Mouse (Mus musculus): ENCODE measurements around the gene Pde12.
A peak's percentile ranks its signal among the peaks of the same experiment; 100 is the strongest.
"Not testable (repeated sequence)": the region's sequence is repeated elsewhere in the genome, so short reads cannot be mapped to it uniquely, and the experiment has no call there.

The Pde12 gene

GRCm38 (mm10) chr14:26669292-26670073 lies at the start of gene Pde12:
Pde12 (minus strand) TSS chr14:26669883.
- DNase-seq: peak; percentile 94

DNA sequence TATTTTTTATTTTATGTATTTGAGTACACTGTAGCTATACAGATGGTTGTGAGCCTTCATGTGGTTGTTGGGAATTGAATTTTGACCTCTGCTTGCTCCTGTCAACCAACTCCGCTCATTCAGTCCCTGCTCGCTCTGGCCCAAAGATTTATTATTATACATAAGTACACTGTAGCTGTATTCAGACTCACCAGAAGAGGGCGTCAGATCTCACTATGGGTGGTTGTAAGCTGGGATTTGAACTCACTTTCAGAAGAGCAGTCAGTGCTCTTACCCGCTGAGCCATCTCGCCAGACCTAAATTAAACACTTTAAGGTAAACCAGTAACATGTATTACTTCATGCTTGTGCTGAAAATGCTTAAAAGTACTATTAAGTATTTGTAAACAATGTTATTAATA lies 35.6 kb upstream of the Pde12 start:
- DNase-seq: not testable (repeated sequence)

DNA sequence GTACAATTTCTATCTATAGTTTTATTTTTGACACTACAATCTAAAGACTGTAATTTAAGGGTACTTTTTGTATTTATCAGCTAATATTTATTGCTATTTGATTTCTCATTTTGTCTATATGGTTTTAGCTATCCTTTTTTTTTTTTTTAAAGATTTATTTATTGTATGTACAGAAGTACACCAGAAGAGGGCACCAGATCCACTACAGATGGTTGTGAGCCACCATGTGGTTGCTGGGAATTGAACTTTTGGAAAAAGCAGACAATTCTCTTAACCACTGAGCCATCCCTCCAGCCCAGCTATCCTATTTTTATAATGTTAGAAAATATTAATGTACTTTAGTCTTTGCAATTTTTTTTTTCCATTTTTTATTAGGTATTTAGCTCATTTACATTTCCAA lies 28.2 kb upstream of the Pde12 start:
- DNase-seq: peak; percentile 38

- no peak for DNase-seq
These were observed 23.3 kb upstream of the Pde12 start, which contains the start of gene Dnah12 for GRCm38 (mm10) chr14:26692974-26693373. Dnah12 (plus strand) TSS chr14:26693274.

GRCm38 (mm10) chr14:26691363-26691762 lies 21.7 kb upstream of the Pde12 start:
- DNase-seq: no peak

DNA sequence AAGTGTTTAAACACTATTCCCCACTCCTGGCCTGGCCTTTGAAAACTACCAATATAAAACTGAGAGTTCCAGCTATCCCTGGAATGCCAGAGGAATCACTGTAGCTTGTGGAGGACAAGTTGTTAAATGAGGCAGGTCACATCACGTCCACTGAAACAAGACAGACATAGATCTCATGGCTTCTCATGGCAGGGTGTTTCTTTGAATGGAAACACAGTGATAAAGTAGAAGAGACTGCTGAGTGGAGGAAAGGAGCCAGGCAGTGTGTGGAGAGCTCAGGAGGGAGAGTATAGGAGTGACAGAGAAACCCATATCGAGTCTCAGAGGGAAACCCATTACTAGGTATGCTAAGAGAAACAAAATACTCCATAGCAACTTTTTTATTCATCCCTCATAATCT lies 21.0 kb upstream of the Pde12 start:
- DNase-seq: no peak

GRCm38 (mm10) chr14:26675791-26676190 lies 6.1 kb upstream of the Pde12 start:
- no peak for DNase-seq

DNA sequence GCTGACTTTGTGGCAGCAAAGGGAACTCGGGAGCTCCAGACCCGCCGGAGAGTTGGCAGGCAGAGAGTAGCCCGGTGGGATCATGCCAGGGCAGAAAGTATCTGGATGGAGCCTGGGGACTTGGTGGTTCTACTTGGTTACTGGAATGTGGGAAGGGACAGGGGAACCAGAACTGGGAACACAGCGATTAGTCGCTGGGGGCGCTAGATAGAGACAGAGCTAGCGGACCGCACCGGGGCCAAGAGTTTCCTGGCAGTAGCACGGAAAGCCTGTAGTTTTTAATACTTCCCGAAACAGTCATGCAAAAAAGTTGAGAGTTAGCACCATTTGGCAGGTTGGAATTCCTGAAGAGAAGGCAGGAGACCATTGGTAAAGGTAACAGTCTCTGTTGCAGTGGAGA lies 5.7 kb upstream of the Pde12 start:
- DNase-seq: peak; percentile 42

DNA sequence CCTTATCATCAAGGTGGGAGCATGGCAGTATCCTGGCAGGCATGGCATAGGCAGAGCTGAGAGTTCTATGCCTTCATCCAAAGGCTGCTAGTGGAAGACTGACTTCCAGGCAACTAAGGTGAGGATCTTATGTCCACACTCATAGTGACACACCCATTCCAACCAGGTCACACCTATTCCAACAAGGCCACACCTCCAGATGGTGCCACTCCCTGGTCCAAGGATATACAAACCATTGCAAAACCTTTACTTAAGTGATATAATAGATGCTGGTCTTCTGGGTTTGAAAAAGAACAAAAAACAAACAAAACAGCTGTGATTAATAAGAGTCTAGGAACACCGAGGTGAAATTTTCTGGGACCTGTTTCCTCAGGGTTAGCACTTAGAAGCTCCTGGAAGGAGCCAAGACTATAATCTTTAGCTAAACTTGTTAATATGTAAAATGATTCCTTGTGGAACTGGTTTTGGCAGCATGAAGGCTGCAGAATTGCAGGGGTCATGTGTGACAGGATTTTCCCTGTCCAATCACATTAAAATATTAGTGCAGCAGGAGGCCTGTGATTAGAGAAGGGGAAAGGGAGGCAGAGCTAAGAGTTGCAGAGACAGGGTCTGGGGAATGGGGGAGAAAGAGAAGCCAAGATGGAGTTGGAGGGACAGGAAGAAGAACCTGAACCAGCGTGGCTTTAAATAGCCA lies 4.9 kb upstream of the Pde12 start:
- not testable (repeated sequence) for DNase-seq

DNA sequence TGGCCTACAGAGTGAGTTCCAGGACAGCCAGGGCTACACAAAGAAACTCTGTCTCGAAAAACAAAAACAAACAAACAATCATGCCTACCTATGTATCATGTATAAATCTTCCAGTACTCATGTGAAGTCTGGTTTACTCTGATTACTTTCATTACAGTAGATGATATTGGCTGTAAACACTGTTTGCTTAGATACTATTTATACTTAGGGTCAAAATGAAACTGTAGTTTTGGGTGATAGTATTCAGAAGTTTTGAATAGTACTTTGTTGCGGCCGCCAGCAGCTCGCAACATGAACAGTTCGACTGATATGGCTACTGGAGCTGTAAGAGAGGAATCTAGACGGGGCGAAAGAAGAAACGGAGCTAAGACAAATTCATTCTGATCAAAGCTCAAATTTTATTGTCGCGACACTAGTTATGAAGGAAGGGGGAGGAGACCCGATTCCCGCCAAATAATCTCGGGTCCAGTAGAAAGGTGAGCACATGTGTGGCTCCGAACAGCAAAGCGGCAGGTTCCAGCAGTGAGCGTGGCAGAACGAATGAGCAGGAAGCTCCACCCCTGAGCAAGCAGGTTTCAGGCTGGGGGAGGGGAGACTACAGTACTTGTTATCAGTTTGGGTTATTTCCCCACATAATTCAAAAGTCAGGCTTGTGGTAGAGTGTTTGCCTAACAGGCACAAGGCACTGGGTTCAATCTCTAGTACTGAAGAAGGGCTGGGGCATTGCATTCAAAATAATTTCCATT lies 2.4 kb upstream of the Pde12 start:
- DNase-seq: not testable (repeated sequence)

DNA sequence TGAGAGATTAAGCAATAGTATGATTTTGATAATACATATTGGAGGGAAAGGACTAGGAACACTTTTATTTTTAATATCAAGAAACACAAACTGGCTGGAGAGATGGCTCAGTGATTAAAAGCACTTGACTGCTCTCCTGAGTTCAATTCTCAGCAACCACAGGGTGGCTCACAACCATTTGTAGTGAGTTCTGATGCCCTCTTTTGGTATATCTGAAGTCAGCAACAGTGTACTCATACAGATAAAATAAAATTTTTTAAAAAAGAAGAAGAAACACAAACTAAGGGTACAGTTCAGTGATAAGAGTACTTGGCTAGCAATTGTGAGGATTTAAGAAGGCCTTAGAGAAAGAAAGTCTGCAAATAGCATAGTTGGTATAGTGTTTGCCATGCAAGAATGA lies 1.3 kb upstream of the Pde12 start:
- no peak for DNase-seq

GRCm38 (mm10) chr14:26668371-26669291 lies 1.1 kb downstream of the Pde12 start:
- peak; percentile 64 for DNase-seq

DNA sequence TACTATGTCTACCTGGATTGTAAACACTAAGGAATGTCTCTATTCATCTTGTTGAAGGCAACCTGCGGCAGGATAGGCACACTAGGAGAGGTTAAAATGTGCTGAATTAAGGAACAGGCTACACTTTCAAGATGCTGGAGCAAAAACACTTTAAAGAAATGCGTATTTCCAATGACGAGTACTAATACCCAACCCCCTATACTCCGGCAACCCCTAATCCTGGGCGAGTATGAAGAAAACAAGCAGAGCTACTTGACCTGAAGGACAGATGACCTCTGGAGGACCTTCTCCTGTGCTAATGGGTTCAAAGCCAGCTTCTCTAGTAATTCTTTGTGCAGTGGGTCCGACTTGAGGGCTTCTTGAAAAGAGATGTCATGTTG lies 1.7 kb downstream of the Pde12 start:
- no peak for DNase-seq

GRCm38 (mm10) chr14:26663851-26664250 lies 5.8 kb downstream of the Pde12 start:
- DNase-seq: no peak

- no peak for DNase-seq
These were observed 7.2 kb downstream of the Pde12 start for GRCm38 (mm10) chr14:26662488-26662887.

- no peak for DNase-seq
These were observed 7.7 kb downstream of the Pde12 start for GRCm38 (mm10) chr14:26662016-26662415.

- DNase-seq: no peak
These were observed 9.4 kb downstream of the Pde12 start for GRCm38 (mm10) chr14:26660233-26660632.

DNA sequence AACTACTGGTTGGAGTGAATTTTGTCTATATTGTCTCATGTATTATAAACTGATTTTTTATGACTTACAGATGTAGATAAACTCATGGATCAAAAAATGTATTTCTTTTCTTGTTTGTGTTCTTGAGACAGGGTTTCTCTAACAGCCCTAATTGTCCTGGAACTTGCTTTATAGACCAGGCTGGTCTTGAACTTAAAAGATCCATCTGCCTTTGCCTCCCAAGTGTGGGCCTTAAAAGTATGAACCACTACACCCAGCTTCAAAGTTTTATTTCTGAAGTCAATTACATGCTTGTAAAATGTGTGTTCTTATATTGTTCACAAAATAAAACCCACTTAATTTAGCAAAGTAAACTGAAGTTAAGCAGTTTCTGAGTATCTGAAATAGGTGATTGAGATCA lies 11.5 kb downstream of the Pde12 start:
- DNase-seq: no peak

- DNase-seq: no peak
These were observed 17.8 kb downstream of the Pde12 start for GRCm38 (mm10) chr14:26651901-26652300.

GRCm38 (mm10) chr14:26647811-26648210 lies 21.9 kb downstream of the Pde12 start:
- no peak for DNase-seq

- DNase-seq: no peak
These were observed 23.6 kb downstream of the Pde12 start for GRCm38 (mm10) chr14:26645989-26646650.

Measured in embryo, embryonic 11 days (tissue).